Mouse (Mus musculus): ENCODE data around the gene Htr5b. TPM values are rescaled to one million over a fixed set of nuclear protein-coding genes. Genes with fewer than 3 reads are reported as not detected.

Gene Htr5b
- total and polyA plus RNA-seq, 3 experiments = not detected

DNA sequence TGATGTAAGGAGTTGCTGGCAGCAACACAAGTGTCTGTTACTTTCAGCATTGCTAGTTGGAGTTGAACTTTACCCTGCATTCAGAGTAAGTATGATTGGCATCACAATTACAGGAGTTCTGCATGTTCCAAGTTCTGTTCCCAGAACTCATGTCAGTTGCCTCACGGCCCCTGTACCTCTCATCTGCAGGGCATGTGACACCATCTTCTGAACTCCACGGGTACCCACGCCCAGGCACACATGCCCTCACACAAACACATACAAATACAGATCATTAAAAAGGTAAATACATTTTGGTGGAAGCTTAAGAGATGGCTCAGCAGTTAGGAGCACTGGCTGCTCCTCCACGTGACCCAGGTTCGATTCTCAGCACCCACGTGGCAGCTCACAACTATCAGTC, 41.5 kb downstream of the Htr5b start:
- DNase-seq = no peak

DNA sequence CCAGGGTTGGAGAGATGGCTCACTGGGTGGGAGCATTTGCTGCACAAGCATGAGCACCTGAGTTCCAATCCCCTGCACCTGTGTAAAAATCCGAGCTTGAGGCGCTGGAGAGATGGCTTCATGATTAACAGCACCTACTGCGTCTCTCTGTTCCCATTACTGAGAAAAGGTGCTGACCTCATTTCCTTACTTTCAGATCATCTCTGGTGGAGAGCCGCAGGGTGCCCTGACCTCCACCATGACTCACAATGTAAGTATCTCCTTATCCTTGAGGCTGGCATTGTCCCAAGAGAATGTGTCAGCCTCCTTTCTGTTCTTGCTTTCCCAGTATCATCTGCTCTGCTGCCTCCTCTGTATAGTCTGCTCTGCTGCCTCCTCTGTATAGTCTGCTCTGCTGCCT, 45.2 kb downstream of the Htr5b start:
- DNase-seq = peak; percentile 82

DNA sequence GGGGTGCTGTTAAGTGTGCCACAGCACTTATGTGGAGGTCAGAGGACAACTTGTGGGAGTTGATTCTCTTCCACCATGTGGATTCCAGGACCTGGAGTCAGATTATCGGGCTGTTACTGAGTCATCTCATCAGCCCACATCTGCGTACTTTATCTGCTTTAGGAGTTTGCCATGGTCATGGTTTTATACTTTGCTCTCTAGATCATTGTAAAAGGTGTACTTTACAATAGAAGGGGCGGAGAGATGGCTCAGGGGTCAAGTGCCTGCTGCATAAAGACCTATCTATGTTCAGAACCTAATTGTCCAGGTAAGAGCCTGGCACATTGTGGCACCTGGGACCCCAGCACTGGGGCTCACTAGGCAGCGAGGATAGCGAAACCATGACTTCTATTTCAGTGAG, 48.9 kb downstream of the Htr5b start:
- no peak for DNase-seq

DNA sequence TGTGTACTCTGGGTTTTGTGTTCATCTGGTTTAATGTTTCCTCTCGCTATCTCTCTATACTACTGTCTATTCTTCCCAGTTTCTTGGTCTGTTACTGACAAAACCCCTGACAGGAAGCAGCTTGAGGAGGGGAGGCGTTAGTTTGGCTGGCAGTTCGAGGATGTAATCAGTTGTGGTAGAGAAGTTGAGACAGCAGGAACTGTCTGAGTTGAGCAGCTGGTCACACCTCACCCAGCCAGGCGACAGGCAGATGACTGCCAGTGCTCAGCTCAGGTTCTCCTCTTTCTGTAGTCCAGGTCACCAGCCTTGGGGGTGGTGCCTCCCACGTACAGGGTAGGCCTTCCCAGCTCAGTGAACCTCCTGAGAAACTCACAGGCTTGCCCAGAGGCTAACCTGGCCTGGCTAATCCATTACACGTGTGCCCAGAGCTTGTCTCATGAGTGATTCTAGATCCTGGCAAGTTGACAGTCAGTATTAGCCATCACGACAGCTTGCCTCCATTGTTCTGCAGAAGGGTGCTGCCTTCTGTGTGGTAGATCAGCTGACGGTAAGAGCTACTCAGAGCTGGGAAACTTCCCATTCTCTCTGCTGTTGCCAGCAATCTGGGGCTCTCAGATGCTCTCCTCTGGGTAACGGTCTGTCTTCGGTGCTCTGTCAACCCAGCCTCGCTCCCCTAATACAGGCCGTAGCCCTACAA, 49.8 kb downstream of the Htr5b start:
- no peak for DNase-seq

DNA sequence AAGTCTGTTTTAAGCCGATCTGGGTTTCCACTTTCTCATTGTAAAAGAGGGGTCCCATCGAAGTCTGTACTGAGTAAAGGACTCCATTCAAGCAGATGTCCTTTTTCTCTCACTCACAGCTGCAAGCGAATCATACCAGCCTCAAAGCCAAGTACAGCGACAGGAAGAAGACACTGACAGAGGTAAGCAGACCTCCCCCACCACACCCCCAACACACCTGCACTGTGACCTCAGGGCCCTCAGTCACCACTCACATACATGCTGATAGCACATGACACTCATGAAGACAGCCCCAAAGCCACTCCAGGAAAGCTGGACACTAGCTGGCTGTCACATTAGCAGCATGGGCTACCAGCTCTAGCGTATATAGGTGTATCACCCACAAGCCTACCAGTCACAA, 50.5 kb downstream of the Htr5b start:
- no peak for DNase-seq

DNA sequence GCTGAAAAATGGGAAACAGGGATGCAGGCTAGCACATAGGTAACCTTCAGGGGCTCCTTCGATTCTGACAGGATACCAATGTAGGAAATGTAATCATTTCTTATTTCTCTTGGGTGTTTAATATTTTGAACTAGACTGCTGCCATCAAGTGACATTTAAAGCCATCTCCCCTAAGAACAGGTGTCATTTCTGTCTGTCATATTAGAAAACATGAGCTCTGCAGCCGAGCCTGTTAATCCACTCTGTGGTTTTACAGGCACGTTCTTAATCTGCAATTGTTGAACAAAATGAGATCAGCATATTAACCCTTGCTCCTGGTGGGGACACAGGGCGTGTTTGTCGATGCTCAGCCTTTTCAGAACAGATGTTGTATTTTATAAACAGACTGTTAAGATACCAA, 56.8 kb downstream of the Htr5b start:
- DNase-seq = no peak

DNA sequence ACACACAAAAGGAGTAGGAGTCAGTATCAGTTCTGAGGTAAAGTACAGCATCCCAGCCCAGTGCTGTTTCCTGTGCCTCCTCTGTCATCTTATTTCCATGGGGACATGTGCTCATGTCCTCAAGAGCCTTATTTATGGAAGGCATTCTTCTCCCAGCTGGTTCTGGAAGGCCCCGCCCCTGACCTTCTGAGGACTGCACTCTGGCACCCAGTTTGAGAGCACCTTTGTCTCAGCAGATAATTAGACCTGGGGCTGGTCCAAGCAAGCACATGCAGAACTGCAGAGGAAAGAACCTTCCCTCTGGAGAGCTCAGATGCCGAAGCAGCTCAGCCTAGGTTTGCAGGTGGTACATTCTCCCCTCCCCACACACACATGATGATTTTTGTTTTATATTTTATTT, 60.0 kb downstream of the Htr5b start:
- no peak for DNase-seq

DNA sequence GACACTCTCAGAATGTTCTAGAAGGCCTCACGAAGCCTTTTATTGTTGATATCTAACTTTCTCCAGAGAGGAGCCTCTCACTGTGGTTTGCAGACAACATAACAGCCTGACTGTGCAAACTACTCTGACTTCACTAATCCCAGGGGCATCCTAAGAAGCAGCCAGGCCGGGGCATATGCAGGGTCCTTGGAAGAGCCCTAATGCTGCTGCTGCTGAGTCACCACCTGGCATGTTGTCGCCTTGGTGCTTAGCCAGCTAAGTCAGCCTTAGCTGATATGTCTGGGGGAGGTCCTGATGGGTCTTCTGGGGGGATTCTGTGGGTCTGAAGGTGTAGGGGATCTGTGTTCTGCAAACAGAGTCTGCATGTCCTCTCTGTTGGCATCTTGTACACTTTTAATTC, 62.0 kb downstream of the Htr5b start:
- DNase-seq = peak; percentile 78

DNA sequence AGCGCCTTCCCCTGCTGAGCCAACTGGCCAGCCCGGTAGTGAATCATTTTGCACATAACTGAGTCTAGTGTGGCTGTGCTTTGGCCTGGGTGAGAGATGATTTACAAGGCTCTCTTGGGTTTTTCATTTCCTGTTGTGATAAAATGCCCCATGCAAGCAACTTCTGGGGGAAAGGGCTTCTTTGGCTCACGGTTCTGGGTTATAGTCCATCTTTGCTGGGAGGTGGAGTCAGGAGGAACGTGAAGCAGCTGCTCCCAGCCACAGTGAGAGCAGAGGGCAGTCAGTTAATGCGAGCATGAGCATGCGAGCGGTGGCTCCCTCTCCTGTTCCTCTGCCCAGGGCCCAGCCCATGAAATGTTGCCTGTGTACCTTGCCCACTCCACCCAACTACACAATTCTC, 64.5 kb downstream of the Htr5b start:
- DNase-seq = no peak

DNA sequence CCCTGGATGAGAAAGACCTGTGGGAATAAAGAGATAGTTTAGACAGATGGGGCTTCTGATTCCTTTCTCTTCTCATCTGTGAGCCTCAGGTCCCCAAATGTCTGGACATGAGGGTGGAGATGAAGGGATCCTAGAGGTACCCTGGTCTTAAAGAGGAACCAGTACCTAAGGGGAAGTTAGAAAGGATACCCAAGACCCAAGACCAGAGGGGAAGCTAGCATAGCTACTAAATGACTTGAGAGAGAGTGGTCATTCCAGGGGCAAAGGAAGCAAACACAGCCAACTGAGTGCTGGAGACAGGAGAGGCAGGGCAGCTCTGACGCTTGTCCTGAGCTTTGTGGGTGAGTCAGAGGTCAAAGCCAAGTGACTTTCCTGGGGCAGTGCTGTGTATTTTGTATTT, 65.6 kb downstream of the Htr5b start:
- DNase-seq = peak; percentile 38

DNA sequence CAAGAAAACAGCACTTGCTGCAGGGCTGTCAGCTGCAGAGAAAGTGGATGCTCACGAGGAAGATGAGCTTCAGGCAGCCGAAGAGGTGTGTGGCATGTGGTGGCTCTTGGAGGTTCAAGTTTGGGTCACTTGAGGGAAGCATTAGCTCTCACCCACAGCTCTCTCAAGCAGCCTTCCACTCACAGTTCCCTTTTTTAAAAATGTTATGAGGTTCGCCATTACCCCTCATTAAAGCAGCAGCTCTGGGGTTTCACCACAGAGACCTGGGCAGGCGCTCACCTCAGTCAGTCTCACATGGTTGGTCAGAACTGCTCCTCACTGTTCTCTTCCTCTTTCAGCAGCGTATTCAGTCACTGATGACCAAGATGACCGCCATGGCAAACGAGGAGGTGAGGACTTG, 66.4 kb downstream of the Htr5b start:
- DNase-seq = no peak

DNA sequence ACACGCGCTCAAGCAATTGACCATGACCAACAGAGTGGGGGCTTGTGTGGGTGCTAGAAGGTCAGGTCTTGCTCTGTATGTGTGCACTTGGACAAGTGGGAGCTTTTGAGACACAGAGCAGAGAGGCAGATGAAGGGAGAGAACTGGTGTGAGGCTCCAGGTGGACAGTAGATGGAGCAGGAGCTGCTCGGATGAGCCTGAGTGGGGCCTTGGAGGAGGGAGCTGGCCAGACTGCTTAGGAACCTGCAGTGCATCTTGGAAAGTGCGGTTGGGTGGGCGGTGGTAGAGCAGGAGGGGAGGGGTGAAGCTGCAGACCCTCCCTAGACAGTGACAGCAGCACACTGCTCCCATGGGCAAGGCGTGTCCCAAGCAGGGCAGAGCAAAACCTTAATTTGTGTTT, 68.2 kb downstream of the Htr5b start:
- DNase-seq = no peak

Other genes with a start within 250 kb of the Htr5b start
- gene Insig2, start 195.9 kb downstream of the Htr5b start, total RNA-seq (2021) = 10 to 100 TPM; 41.5 to 59.7 TPM
- gene Insig2, start 195.9 kb downstream of the Htr5b start, polyA plus RNA-seq (2012; rRNA removed) = 6.9 and 7.2 TPM in 2 replicates
- gene Ccdc93, start 97.4 kb downstream of the Htr5b start, total RNA-seq (2021) = 10 to 100 TPM; 21.7 to 22.2 TPM
- 3.8 and 4.6 TPM in 2 replicates for gene Ccdc93, start 97.4 kb downstream of the Htr5b start, polyA plus RNA-seq (2012; rRNA removed)
- 10 to 100 TPM; 44.0 to 45.5 TPM for gene Ddx18, start 39.5 kb upstream of the Htr5b start, total RNA-seq (2021)
- 12.1 and 21.5 TPM in 2 replicates for gene Ddx18, start 39.5 kb upstream of the Htr5b start, polyA plus RNA-seq (2012; rRNA removed)